Mouse (Mus musculus) midbrain, embryonic 16.5 days (tissue): ENCODE results near the gene Gm44579. TPM values are rescaled to one million over a fixed set of nuclear protein-coding genes. Genes with fewer than 3 reads are reported as not detected.

Experiments used
- ATAC-seq: fragments of 200-750 bp; cut with Nextera tagmentation; 2 replicates; pipeline ENCODE4 v1.8.0; 2017; ENCODE audit warnings: moderate TSS enrichment
- H3K27ac ChIP-seq: fragments of 300-500 bp; sonication (generic); 2 replicates; pipeline ENCODE4 v1.5.1; 2014; ENCODE audit warnings: mild to moderate bottlenecking, low read length, mixed read lengths
- H3K27me3 ChIP-seq: fragments of 300-500 bp; sonication (generic); 2 replicates; pipeline ENCODE4 v1.6.1; 2014; ENCODE audit warnings: low read depth, low read length, mixed read lengths; ENCODE audit not compliant: control insufficient read depth, insufficient read depth
- H3K36me3 ChIP-seq: fragments of 300-500 bp; sonication (generic); 2 replicates; pipeline ENCODE4 v1.6.1; 2014; ENCODE audit warnings: mild to moderate bottlenecking, low read length, moderate library complexity, mixed read lengths; ENCODE audit not compliant: control insufficient read depth, insufficient read depth
- H3K4me1 ChIP-seq: fragments of 300-500 bp; sonication (generic); 2 replicates; pipeline ENCODE4 v1.6.1; 2014; ENCODE audit warnings: mild to moderate bottlenecking, low read length, mixed read lengths; ENCODE audit not compliant: control insufficient read depth, insufficient read depth
- H3K4me2 ChIP-seq: fragments of 300-500 bp; sonication (generic); 2 replicates; pipeline ENCODE4 v1.6.1; 2014; ENCODE audit warnings: mild to moderate bottlenecking, low read length, mixed read lengths
- H3K4me3 ChIP-seq: fragments of 300-500 bp; sonication (generic); 2 replicates; pipeline ENCODE4 v1.5.1; 2014; ENCODE audit warnings: low read depth, mild to moderate bottlenecking, low read length, moderate library complexity, mixed read lengths
- H3K9ac ChIP-seq: fragments of 300-500 bp; sonication (generic); 2 replicates; pipeline ENCODE4 v1.6.1; 2014; ENCODE audit warnings: low read depth, low read length, mixed read lengths
- H3K9me3 ChIP-seq: fragments of 300-500 bp; sonication (generic); replicated peaks from 2 replicates; pipeline ENCODE4 v1.6.1; 2014; ENCODE audit warnings: mild to moderate bottlenecking, low read length, mixed read lengths; ENCODE audit not compliant: control insufficient read depth, poor library complexity, severe bottlenecking
- WGBS: fragments of 180-500 bp; shearing (Covaris S2); extraction: QIAGEN DNeasy Blood & Tissue Kit; methylation state at CpG from one replicate; pipeline ENCODE4 v1.1.7; 2014; 5-methylcytosine and 5-hydroxymethylcytosine counted together
- polyA plus RNA-seq: library from polyadenylated mRNA; unstranded; fragments of >200 nt; fragmentation: Nextera tagmentation; extraction: Ambion mirVana; gene quantifications from 2 replicates; pipeline ENCODE4 v1.2.1, GENCODE M21; 2015

Gene Gm44579
- polyA plus RNA-seq, 1 experiment from 2014 or later, result not detected

GRCm38 (mm10) chr15:98162561-98162960, 58.2 kb downstream of the Gm44579 start:
- no peak overlapping the region for H3K27ac ChIP-seq
- no peaks in the 10 kb centered on the region for H3K9me3 ChIP-seq
- no peaks in the 10 kb centered on the region for H3K36me3 ChIP-seq
- ATAC-seq, result no peak
- no peak overlapping the region for H3K4me2 ChIP-seq
- peaks cover 7% of the 10 kb centered on the region; the same call in 1 of the 2 replicates for H3K4me1 ChIP-seq
- peaks cover 3% of the 10 kb centered on the region; the same call in 1 of the 2 replicates for H3K27me3 ChIP-seq
- H3K4me3 ChIP-seq, result no peak overlapping the region
- no peak overlapping the region for H3K9ac ChIP-seq
- 73% methylated on average over 4 of the region's 4 CpGs for whole genome bisulfite sequencing

- Histone ChIP-seq H3K27ac (no peak overlapping the region), H3K4me1 (no peaks in the 10 kb centered on the region), H3K4me3 (no peak overlapping the region), H3K9ac (no peak overlapping the region), H3K9me3 (no peaks in the 10 kb centered on the region), H3K36me3 (no peaks in the 10 kb centered on the region), H3K27me3 (peaks cover 3% of the 10 kb centered on the region; the same call in 1 of the 2 replicates), H3K4me2 (no peak overlapping the region)
- 51% methylated on average over 19 of the region's 19 CpGs for WGBS
- ATAC-seq, result no peak
Measured at GRCm38 (mm10) chr15:98161026-98161805, 59.6 kb downstream of the Gm44579 start.

- no peaks in the 10 kb centered on the region for H3K4me1 ChIP-seq
- no peak overlapping the region for H3K4me2 ChIP-seq
- no peaks in the 10 kb centered on the region for H3K36me3 ChIP-seq
- no peak for ATAC-seq
- no peak overlapping the region for H3K4me3 ChIP-seq
- no peaks in the 10 kb centered on the region for H3K27me3 ChIP-seq
- no peak overlapping the region for H3K9ac ChIP-seq
- no peaks in the 10 kb centered on the region for H3K9me3 ChIP-seq
- H3K27ac ChIP-seq, result no peak overlapping the region
- 87% methylated on average over 1 of the region's 1 CpGs for WGBS
Measured at GRCm38 (mm10) chr15:98157253-98157652, 63.5 kb downstream of the Gm44579 start.

GRCm38 (mm10) chr15:98155944-98156343, 64.8 kb downstream of the Gm44579 start:
- no peaks in the 10 kb centered on the region for H3K36me3 ChIP-seq
- no peak overlapping the region for H3K9ac ChIP-seq
- H3K4me2 ChIP-seq, result no peak overlapping the region
- no peaks in the 10 kb centered on the region for H3K27me3 ChIP-seq
- H3K4me1 ChIP-seq, result no peaks in the 10 kb centered on the region
- 84% methylated on average over 4 of the region's 4 CpGs for WGBS
- no peak overlapping the region for H3K4me3 ChIP-seq
- no peak for ATAC-seq
- no peaks in the 10 kb centered on the region for H3K9me3 ChIP-seq
- H3K27ac ChIP-seq, result no peak overlapping the region

- Histone ChIP-seq H3K4me1 (no peaks in the 10 kb centered on the region), H3K36me3 (no peaks in the 10 kb centered on the region), H3K27me3 (no peaks in the 10 kb centered on the region), H3K27ac (no peak overlapping the region), H3K4me3 (no peak overlapping the region), H3K9me3 (no peaks in the 10 kb centered on the region), H3K9ac (no peak overlapping the region), H3K4me2 (no peak overlapping the region)
- no peak for ATAC-seq
- 89% methylated on average over 5 of the region's 5 CpGs for WGBS
Measured at GRCm38 (mm10) chr15:98155272-98155671, 65.5 kb downstream of the Gm44579 start.

GRCm38 (mm10) chr15:98154631-98155030, 66.1 kb downstream of the Gm44579 start:
- H3K27me3 ChIP-seq, result no peaks in the 10 kb centered on the region
- H3K36me3 ChIP-seq, result no peaks in the 10 kb centered on the region
- no peaks in the 10 kb centered on the region for H3K4me1 ChIP-seq
- H3K9me3 ChIP-seq, result no peaks in the 10 kb centered on the region
- no peak for ATAC-seq
- H3K4me2 ChIP-seq, result no peak overlapping the region
- H3K4me3 ChIP-seq, result no peak overlapping the region
- whole genome bisulfite sequencing, result 81% methylated on average over 3 of the region's 3 CpGs
- H3K27ac ChIP-seq, result no peak overlapping the region
- H3K9ac ChIP-seq, result no peak overlapping the region

- ATAC-seq, result no peak
- no peak overlapping the region for H3K27ac ChIP-seq
- no peak overlapping the region for H3K9ac ChIP-seq
- H3K4me1 ChIP-seq, result no peaks in the 10 kb centered on the region
- no peak overlapping the region for H3K4me3 ChIP-seq
- no peak overlapping the region for H3K4me2 ChIP-seq
- H3K27me3 ChIP-seq, result no peaks in the 10 kb centered on the region
- WGBS, result 63% methylated on average over 4 of the region's 4 CpGs
- H3K36me3 ChIP-seq, result no peaks in the 10 kb centered on the region
- no peaks in the 10 kb centered on the region for H3K9me3 ChIP-seq
Measured at GRCm38 (mm10) chr15:98154146-98154545, 66.6 kb downstream of the Gm44579 start.

- no peak overlapping the region for H3K4me2 ChIP-seq
- no peak overlapping the region for H3K9ac ChIP-seq
- H3K27me3 ChIP-seq, result no peaks in the 10 kb centered on the region
- no peaks in the 10 kb centered on the region for H3K4me1 ChIP-seq
- no peak overlapping the region for H3K27ac ChIP-seq
- no peak for ATAC-seq
- H3K36me3 ChIP-seq, result no peaks in the 10 kb centered on the region
- H3K4me3 ChIP-seq, result no peak overlapping the region
- WGBS, result 38% methylated on average over 3 of the region's 3 CpGs
- H3K9me3 ChIP-seq, result no peaks in the 10 kb centered on the region
Measured at GRCm38 (mm10) chr15:98153625-98154024, 67.2 kb downstream of the Gm44579 start.

GRCm38 (mm10) chr15:98152916-98153315, 67.9 kb downstream of the Gm44579 start:
- 43% methylated on average over 7 of the region's 7 CpGs for WGBS
- Histone ChIP-seq H3K9me3 (no peaks in the 10 kb centered on the region), H3K36me3 (no peaks in the 10 kb centered on the region), H3K4me2 (no peak overlapping the region), H3K9ac (no peak overlapping the region), H3K27me3 (no peaks in the 10 kb centered on the region), H3K4me1 (no peaks in the 10 kb centered on the region), H3K27ac (no peak overlapping the region; the same call in 1 of the 2 replicates), H3K4me3 (no peak overlapping the region)
- no peak for ATAC-seq
